Mouse (Mus musculus): ENCODE results near the gene Adgrd1. TPM values are rescaled to one million over a fixed set of nuclear protein-coding genes. Genes with fewer than 3 reads are reported as not detected.
A peak's percentile ranks its signal among the peaks of the same experiment; 100 is the strongest.

The Adgrd1 gene
- total RNA-seq (2021) = 1 to 10 TPM; 4.6 to 5.1 TPM
- long read RNA-seq, experiment 1, partial matches to known transcripts = 1 of 1 reads
- long read RNA-seq, experiment 1, other reads (novel, unspliced or antisense) = 0 of 1 reads
- long read RNA-seq, experiment 2, partial matches to known transcripts = 1 of 5 reads
- long read RNA-seq, experiment 2, other reads (novel, unspliced or antisense) = 4 of 5 reads

DNA sequence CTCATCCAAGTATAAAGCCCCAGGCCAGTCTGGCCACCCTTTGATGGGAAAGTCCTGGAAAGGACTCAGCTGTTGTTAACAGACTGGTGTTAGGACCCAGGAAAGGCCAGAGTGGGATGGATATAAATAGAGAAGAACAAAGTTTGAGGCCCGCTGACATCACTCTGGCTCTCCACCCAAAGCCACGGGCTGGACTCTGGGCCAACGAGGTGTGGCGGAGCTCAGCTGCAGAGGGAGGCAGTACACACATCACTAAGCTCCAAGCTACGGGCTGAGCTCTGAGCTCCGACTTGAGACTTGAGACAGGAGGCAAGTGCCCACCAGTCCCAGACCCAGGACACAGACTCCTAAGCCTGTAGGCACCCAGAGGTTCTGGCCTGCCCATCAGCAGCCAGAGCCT is at the start of gene Adgrd1:
Gene Adgrd1, plus strand, starts transcription at position 240 of the 400 bp plus-strand sequence.
- intact Hi-C loops (cut with DNase I) = no loop called here
- peak; percentile 65 to 74 for DNase-seq

DNA sequence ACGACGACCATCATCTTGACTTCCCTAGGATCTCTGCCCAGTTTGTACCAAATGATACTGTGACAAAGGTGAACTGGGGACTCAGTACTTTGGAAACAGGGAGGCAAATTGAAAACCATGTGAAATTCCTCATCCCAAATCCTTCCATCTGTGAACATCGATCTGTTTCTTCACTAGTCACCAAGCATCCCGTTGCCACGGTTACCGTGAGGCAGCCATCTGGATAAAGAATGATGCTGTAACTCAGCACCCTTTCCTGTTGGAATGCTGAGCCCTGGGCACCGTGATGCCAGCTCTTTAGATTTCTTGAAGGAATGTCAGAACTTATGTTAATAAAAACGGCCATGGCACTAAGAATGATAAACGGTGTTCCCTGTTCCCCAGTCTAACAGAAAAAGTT is 47.2 kb upstream of the Adgrd1 start:
- intact Hi-C loops (cut with DNase I) = no loop called here
- no peak for DNase-seq

DNA sequence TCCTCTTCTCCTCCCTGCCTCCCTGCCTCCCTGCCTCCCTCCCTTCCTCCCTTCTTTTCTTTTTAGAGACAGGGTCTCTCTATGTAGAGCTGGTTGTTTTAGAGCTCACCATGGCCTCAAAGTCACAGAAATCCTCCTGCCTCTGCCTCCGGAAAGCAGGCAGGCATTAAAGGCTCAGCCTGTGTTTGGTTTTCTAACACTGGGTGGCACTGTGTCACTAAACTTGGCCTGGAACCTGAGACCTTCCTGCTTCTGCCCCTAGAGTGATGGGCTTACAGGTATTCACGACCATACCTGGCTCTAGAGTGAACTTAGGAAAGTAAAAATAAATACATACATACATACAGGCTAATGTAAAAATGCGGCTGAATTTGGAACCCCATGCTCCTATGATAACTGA is 44.6 kb upstream of the Adgrd1 start:
- intact Hi-C loops (cut with DNase I) = no loop called here

DNA sequence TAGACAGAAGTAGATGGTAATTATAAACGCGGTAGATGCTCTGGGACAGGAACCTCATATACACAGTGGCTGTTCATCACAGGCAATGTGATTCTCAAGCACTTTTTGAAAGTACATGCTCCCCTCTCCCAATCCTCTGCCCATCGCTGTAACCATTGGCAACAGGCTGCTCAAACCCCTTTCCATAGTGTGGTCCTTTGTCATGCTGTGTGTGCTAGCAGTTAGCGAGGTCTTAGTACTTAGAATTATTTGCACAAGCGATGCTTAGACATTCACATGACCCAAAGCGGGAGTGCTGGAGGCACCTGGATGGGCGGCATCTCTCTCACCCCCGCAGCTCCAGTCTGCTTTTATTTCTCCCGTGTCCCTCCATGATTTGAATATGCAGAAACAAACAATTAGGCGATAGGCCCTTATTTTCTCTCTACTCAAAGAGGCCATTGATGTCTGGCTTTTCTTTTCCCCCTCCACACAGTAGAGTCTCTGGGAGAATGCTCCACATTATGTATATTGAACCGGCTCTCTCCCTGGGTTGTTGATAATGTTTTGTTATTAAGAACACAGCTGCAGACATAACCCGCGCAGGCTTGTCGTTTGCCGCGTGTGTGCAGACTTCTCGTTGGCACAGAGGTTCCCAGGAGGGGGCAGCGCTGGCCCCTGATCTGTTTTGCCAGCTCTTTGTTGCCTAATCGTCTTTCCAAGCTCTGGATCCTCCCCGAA is 43.8 kb upstream of the Adgrd1 start:
- intact Hi-C loops (cut with DNase I) = no loop called here
- no peak for DNase-seq

More for the DNA sequence above, 44.6 kb upstream of the Adgrd1 start:
- no peak for DNase-seq

- intact Hi-C loops (cut with DNase I) = no loop called here
- no peak for DNase-seq
Observed at GRCm38 (mm10) chr5:129054675-129055284, 41.8 kb upstream of the Adgrd1 start.

DNA sequence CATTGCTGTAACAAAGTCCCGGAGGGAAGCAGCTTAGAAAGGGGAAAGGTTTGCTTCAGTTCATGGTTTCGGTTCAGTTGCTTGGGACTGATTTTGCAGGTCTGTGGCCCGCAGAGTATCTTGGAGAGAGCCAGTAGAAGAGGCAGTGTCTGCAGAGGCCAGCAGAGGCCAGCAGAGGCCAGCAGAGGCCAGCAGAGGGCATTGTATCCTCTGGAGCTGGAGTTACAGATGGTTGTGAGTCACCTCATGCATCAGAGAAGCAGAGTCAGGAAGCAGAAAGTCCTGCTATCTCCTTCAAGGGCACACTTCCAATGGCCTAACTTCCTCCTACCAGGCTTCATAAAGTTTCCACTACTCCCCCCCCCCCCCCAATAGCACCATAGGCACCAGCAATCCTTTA is 37.4 kb upstream of the Adgrd1 start:
- intact Hi-C loops (cut with DNase I) = no loop called here
- DNase-seq = no peak

DNA sequence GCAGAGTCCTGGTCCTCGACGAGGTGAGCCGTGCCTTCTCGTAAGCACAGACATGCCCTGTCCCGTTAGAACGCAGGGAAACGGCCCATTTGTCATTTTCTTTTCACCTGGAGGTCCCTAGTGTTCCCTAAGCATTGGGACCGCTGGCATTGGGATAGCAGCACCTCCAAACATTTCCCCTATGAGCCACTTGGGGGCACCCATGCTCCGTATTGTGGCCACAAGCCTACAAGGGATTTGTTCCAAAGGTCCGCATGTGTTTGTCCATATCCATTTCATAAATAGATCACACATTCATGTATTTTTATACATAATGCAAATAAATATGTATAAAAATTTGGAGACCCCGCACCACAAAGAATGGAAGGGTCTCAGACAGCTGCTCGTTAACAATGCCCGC is 35.0 kb upstream of the Adgrd1 start:
- intact Hi-C loops (cut with DNase I) = loop anchor here (5.0 kb wide), 1 partner anchor 531 kb away; no protein-coding TSS in a partner anchor
- peak; percentile 49 to 57 for DNase-seq

DNA sequence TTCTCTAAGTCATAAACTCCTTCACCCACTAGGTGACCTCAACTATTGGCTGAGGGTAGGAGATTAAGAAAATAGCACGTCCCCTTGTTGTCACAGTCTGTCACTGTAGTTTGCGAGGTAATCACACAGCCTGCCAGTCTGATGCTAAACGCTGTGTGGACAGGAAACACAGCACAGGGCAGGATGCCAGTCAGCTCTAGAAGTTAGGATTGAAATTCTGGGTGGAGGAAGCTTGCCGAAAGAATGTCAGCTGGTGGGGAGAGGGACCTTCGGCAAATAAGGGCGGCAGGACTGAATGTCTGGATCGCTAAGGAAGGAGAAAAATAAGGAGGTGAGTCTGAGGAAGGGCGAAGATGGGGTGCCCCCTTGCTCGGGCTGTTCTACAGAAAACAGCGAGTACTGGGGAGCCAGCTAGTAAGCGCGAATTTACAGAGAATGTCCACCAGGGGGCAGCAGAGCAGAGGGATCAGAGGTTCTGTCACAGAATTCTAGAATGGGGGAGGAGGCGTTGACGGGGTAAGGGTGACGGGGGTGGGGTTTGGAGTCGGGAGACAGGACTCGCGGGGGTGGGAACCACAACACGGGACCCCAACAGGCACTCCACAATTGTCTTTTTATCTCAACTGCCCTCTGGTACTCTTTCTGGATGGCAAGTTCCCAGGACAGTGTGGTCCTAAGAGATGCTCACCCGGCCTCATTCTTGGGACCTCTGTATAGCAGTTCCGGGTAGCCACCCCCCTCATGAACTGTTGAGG is 33.3 kb upstream of the Adgrd1 start:
- intact Hi-C loops (cut with DNase I) = loop anchor here (5.0 kb wide), 1 partner anchor 529 kb away; no protein-coding TSS in a partner anchor
- DNase-seq = peak; percentile 74 to 79

GRCm38 (mm10) chr5:129063792-129064087 is 32.8 kb upstream of the Adgrd1 start:
- DNase-seq = no peak
- intact Hi-C loops (cut with DNase I) = loop anchor here (5.0 kb wide), 1 partner anchor 529 kb away; no protein-coding TSS in a partner anchor

DNA sequence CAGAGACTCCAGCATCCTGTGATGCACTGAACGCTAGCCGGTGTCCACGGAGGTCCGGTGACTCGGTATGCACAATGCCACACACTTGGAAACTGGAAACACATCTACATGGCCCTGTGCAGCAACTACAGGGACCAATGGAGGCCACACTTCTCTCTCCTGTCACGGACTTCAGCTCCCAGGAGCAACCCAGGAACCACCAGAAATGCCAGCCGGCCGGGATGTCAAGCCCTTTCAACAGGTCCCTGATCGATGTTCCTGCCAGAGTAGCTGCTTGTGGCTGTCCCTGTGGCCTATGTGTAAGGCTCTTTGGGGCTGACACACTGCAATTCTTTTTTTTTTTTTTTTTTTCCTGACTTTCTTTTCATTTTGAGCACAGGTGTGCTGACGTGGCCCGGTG is 32.4 kb upstream of the Adgrd1 start:
- intact Hi-C loops (cut with DNase I) = loop anchor here (5.0 kb wide), 1 partner anchor 528 kb away; no protein-coding TSS in a partner anchor
- DNase-seq = no peak

DNA sequence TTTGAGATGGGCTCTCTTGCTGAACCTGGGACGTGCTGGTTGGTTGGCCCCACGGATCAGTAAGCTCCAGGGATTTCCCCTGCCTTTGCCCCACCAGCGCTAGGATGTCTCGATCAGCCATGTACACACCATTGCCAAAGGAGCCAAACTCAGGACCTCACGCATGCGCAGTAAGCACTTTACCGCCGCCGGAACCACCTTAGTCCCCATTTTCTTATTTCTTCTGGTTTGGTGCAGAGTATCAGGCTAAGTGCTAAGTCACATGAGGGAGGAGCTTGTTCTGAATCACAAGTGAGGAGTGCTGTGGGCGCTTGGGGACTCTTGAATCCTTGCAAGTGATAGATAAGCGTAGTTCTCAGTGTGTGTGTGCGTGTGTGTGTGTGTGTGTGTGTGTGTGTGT is 31.2 kb upstream of the Adgrd1 start:
- intact Hi-C loops (cut with DNase I) = no loop called here
- DNase-seq = no peak

- intact Hi-C loops (cut with DNase I) = no loop called here
Observed at GRCm38 (mm10) chr5:129065946-129066345, 30.6 kb upstream of the Adgrd1 start.

GRCm38 (mm10) chr5:129066541-129067230 is 29.9 kb upstream of the Adgrd1 start:
- intact Hi-C loops (cut with DNase I) = no loop called here
- DNase-seq = peak in 1 of 2 experiments; percentile 25

More at GRCm38 (mm10) chr5:129065946-129066345, 30.6 kb upstream of the Adgrd1 start:
- peak; percentile 58 to 76 for DNase-seq

DNA sequence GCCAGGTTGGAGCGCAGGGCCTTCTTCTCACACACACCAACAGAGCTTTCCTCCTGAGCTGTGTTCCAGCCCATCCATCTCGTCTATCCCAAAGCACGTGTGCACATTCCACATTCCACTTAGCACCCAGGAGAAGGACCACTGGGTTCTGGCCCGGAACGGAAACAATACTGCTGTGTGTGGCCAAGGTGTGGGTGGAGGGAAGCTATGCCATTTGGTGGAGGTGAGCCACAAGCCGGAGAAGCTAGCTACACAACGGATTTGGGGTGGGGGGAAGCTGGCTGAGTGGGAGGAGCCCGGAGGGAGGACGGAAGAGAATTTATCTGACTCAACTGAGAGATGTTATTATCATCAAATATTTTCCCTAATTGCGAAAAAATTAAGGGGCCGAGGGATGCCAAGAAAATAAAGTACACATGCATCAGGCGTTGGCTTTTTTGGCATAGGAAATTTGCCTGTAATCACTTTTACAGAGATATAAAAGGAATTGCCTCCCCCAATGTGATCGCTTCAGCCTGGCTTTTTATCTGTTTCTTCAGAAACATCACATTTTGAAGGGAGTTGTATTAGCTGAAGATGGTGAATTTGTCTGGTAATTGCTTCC is 29.2 kb upstream of the Adgrd1 start:
- intact Hi-C loops (cut with DNase I) = no loop called here
- DNase-seq = no peak

- intact Hi-C loops (cut with DNase I) = no loop called here
- no peak for DNase-seq
Observed at GRCm38 (mm10) chr5:129071761-129072280, 24.7 kb upstream of the Adgrd1 start.

GRCm38 (mm10) chr5:129073404-129073803 is 23.1 kb upstream of the Adgrd1 start:
- DNase-seq = no peak
- intact Hi-C loops (cut with DNase I) = no loop called here

- intact Hi-C loops (cut with DNase I) = no loop called here
- DNase-seq = no peak
Observed at GRCm38 (mm10) chr5:129076098-129076497, 20.5 kb upstream of the Adgrd1 start.

GRCm38 (mm10) chr5:129077240-129077639 is 19.3 kb upstream of the Adgrd1 start:
- no peak for DNase-seq
- intact Hi-C loops (cut with DNase I) = no loop called here

DNA sequence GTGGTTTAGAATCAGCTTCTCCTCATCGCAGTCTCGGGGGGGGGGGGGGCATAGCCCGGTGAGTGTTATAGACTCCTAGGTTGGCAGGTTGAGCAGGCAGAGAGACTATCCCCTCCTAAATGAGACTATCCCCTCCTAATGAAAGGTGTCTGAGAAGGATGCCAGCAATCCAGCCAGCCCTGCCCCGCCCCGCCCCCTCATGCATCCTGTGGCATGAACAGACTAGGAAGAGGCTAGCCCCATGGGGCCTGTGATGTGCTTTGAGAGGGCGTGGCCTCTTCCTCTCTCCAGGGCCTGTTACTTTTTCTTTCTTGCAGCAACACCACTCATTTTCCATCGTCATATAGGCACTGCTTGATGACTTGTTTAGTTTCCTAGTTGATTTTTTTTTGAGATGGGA is 15.0 kb upstream of the Adgrd1 start:
- intact Hi-C loops (cut with DNase I) = no loop called here
- no peak for DNase-seq

- intact Hi-C loops (cut with DNase I) = no loop called here
- no peak for DNase-seq
Observed at GRCm38 (mm10) chr5:129085153-129085552, 11.4 kb upstream of the Adgrd1 start.
